Mouse (Mus musculus) forebrain, embryonic 15.5 days (tissue): ENCODE results near the gene Notch4. TPM values are rescaled to one million over a fixed set of nuclear protein-coding genes. Genes with fewer than 3 reads are reported as not detected.

ENCODE experiments used
- ATAC-seq: fragments of 200-750 bp; cut with Nextera tagmentation; replicated peaks from 2 replicates; pipeline ENCODE4 v1.8.0; 2017; ENCODE audit warnings: mild to moderate bottlenecking, moderate TSS enrichment, moderate library complexity
- H3K27ac ChIP-seq: fragments of 300-500 bp; sonication (generic); replicated peaks from 2 replicates; pipeline ENCODE4 v1.5.1; 2015; ENCODE audit warnings: mild to moderate bottlenecking, inconsistent platforms
- H3K27me3 ChIP-seq: fragments of 300-500 bp; sonication (generic); 2 replicates; pipeline ENCODE4 v1.6.1; 2015; ENCODE audit warnings: inconsistent platforms
- H3K36me3 ChIP-seq: fragments of 300-500 bp; sonication (generic); 2 replicates; pipeline ENCODE4 v1.6.1; 2015; ENCODE audit warnings: mild to moderate bottlenecking, inconsistent platforms
- H3K4me1 ChIP-seq: fragments of 300-500 bp; sonication (generic); 2 replicates; pipeline ENCODE4 v1.6.1; 2015; ENCODE audit warnings: inconsistent platforms
- H3K4me2 ChIP-seq: fragments of 300-500 bp; sonication (generic); replicated peaks from 2 replicates; pipeline ENCODE4 v1.6.1; 2015; ENCODE audit warnings: mild to moderate bottlenecking, inconsistent platforms
- H3K4me3 ChIP-seq: fragments of 300-500 bp; sonication (generic); 2 replicates; pipeline ENCODE4 v1.5.1; 2015; ENCODE audit warnings: mild to moderate bottlenecking, inconsistent platforms
- H3K9ac ChIP-seq: fragments of 300-500 bp; sonication (generic); replicated peaks from 2 replicates; pipeline ENCODE4 v1.6.1; 2015; ENCODE audit warnings: mild to moderate bottlenecking, inconsistent platforms
- H3K9me3 ChIP-seq: fragments of 300-500 bp; sonication (generic); 2 replicates; pipeline ENCODE4 v1.6.1; 2016; ENCODE audit warnings: inconsistent platforms
- WGBS: fragments of 180-500 bp; shearing (Covaris S2); methylation state at CpG from one replicate; pipeline ENCODE4 v1.1.7; 2015; ENCODE audit warnings: mixed read lengths; 5-methylcytosine and 5-hydroxymethylcytosine counted together
- polyA plus RNA-seq: library from polyadenylated mRNA; unstranded; fragments of >200 nt; fragmentation: Nextera tagmentation; extraction: Ambion mirVana; gene quantifications from 2 replicates; pipeline ENCODE4 v1.2.1, GENCODE M21; 2015

Gene Notch4
- polyA plus RNA-seq, 1 experiment from 2014 or later: 5.8 TPM

DNA sequence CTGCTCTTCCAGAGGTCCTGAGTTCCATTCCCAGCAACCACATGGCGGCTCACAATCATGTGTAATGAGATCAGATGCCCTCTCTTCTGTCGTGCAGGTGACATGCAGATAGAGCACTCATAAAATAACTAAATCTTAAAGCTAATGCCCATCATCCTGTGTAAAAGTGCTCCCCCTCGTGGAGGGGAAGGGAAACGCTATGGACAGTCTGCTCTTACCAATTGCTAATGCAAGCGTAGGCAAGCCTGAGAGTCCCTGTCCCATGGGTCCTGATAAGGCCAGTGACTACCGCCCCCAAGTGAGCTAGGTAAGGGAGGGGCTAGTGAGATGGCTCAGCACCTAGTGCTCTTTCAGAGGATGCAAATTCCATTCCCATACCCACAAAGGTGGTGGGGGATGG is 54.9 kb downstream of the Notch4 start:
- Histone ChIP-seq H3K4me2 (no peak overlapping the region), H3K27ac (no peak overlapping the region), H3K9me3 (no peaks in the 10 kb centered on the region), H3K27me3 (no peaks in the 10 kb centered on the region), H3K4me1 (no peaks in the 10 kb centered on the region), H3K36me3 (peaks cover 44% of the 10 kb centered on the region), H3K9ac (no peak overlapping the region), H3K4me3 (no peak overlapping the region)
- no peak for ATAC-seq
- 10% methylated on average over 6 of the region's 6 CpGs for WGBS

DNA sequence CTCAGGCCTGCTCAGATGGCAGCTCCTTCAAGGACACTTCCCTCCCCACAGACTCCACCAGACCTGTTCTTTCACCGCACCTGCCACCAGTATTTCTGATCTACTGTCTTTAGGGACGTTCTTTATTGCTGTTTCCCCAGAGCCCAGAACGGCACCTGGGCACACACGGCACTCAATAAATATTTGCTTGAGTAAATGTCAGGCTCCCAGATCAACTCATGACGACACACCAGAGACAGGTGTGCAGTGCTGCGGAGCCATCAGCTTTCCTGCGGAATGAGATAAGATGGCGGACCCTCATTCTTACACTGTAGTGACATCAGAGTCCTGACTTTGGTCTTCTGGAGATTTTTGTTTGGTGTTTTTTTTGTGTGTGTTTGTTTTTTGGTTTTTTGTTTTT is 56.9 kb downstream of the Notch4 start:
- over 99% methylated on average over 8 of the region's 8 CpGs for WGBS
- H3K36me3 ChIP-seq: peaks cover 35% of the 10 kb centered on the region

DNA sequence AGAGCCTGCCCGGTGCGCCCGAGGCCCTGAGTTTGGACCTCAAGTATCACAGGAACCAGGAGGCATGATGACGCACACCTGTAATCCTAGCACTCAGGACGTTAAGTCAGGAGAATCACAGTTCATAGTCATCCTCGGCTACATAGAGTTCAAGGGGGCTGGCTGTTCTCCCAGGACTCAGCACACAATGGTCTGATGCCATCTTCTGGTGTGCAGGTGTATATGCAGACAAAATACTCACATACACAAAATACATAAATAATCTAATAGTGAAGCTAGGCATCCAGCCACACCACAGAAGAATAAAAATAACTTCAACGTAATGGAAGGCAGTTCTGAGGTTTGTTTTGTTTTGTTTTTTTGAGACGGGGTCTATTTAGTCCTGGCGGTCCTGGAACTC is 59.1 kb downstream of the Notch4 start:
- no peaks in the 10 kb centered on the region for H3K27me3 ChIP-seq
- no peak overlapping the region for H3K4me2 ChIP-seq
- no peak overlapping the region for H3K4me3 ChIP-seq
- no peak overlapping the region for H3K27ac ChIP-seq
- WGBS: 87% methylated on average over 9 of the region's 9 CpGs
- no peak for ATAC-seq
- H3K9me3 ChIP-seq: no peaks in the 10 kb centered on the region
- no peak overlapping the region for H3K9ac ChIP-seq
- H3K4me1 ChIP-seq: peaks cover 18% of the 10 kb centered on the region
- H3K36me3 ChIP-seq: peaks cover 24% of the 10 kb centered on the region

More for the DNA sequence above, 56.9 kb downstream of the Notch4 start:
- Histone ChIP-seq H3K27ac (no peak overlapping the region), H3K27me3 (no peaks in the 10 kb centered on the region), H3K4me1 (peaks cover 4% of the 10 kb centered on the region), H3K4me2 (no peak overlapping the region), H3K9me3 (no peaks in the 10 kb centered on the region), H3K9ac (no peak overlapping the region), H3K4me3 (no peak overlapping the region)
- no peak for ATAC-seq

DNA sequence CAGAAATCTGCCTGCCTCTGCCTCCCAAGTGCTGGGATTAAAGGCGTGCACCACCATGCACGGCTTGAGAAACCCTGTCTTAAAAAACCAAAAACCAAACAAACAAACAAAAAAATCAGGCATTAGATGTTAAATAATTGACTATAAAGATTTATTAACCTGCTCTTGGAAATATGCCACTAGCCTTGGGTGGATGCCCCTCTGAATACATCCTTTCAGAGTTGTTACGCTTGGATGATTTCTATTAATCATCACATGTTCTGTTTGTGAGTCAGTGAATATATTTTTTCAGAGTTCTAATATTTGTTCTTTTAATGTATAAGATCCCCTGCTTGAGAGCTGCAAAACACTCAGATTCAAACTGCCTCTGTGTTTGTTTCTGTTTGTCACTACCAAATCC is 60.9 kb downstream of the Notch4 start:
- no peaks in the 10 kb centered on the region for H3K9me3 ChIP-seq
- peaks cover 23% of the 10 kb centered on the region for H3K36me3 ChIP-seq
- H3K4me3 ChIP-seq: no peak overlapping the region
- H3K27me3 ChIP-seq: peaks cover under 1% of the 10 kb centered on the region; the same call in 1 of the 2 replicates
- 98% methylated on average over 3 of the region's 3 CpGs for WGBS
- peaks cover 37% of the 10 kb centered on the region for H3K4me1 ChIP-seq
- H3K4me2 ChIP-seq: no peak overlapping the region
- ATAC-seq: no peak
- H3K27ac ChIP-seq: no peak overlapping the region
- H3K9ac ChIP-seq: no peak overlapping the region

DNA sequence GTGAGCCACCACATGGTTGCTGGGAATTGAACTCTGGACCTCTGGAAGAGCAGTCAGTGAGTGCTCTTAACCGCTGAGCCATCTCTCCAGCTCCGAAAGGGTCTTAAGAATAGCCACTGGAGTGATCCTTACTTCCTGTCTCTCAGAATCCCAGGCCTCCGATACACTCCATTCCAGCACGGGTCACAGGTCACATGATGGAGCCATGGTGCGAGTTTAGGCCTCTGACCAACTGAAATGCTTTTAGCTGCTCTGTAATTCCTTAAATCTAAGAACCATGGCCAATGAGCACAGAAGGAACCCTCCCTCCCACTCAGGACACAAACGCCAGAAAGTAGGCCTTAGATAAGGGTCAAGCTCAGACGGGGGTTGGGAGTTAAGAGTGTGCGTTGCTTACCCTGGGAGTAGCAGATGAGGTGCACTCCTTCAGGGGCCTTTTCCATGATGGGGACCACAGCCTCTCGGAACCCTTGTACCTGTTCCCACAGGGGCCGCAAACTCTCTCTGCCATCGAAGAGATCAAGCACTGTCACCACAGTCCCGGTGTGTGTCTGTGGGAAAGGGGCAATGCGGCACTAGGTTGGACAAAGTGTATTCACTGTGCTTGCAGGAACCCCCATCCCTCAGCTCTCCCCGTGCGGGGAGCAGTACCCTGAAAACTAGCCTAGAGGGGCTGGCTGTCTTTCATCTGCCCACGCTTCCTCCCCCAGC is 62.1 kb downstream of the Notch4 start:
- 49% methylated on average over 16 of the region's 16 CpGs for WGBS
- Histone ChIP-seq H3K4me1 (peaks cover 49% of the 10 kb centered on the region), H3K4me2 (peak overlapping the region; percentile 96), H3K4me3 (peak overlapping the region; percentile 69), H3K9me3 (no peaks in the 10 kb centered on the region), H3K27me3 (peaks cover 8% of the 10 kb centered on the region; the same call in 1 of the 2 replicates), H3K27ac (peak overlapping the region; percentile 87), H3K36me3 (peaks cover 16% of the 10 kb centered on the region), H3K9ac (peak overlapping the region; percentile 71)
- no peak for ATAC-seq

DNA sequence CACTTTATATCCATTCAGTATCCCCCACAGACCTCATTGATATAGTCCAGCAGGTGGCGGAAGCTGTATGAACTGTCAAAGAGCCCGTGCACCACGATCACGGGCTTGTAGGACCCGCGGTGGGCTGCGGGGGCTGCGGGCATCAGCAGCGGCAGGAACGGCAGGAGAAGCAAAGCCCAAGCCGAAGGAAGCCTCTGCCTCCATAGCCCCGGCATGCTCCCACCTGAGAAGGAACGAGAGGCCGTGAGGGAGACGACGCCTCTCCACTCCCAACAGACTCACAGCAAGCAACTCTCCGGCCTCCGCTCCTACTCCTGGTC is 62.7 kb downstream of the Notch4 start:
- H3K36me3 ChIP-seq: peaks cover 14% of the 10 kb centered on the region
- peak overlapping the region; percentile 96 for H3K4me2 ChIP-seq
- ATAC-seq: peak; percentile 15
- peak overlapping the region; percentile 71 for H3K9ac ChIP-seq
- peak overlapping the region; percentile 69 for H3K4me3 ChIP-seq
- no peaks in the 10 kb centered on the region for H3K9me3 ChIP-seq
- H3K4me1 ChIP-seq: peaks cover 54% of the 10 kb centered on the region
- peaks cover 13% of the 10 kb centered on the region for H3K27me3 ChIP-seq
- H3K27ac ChIP-seq: peak overlapping the region; percentile 87
- under 1% methylated on average over 18 of the region's 18 CpGs for WGBS

DNA sequence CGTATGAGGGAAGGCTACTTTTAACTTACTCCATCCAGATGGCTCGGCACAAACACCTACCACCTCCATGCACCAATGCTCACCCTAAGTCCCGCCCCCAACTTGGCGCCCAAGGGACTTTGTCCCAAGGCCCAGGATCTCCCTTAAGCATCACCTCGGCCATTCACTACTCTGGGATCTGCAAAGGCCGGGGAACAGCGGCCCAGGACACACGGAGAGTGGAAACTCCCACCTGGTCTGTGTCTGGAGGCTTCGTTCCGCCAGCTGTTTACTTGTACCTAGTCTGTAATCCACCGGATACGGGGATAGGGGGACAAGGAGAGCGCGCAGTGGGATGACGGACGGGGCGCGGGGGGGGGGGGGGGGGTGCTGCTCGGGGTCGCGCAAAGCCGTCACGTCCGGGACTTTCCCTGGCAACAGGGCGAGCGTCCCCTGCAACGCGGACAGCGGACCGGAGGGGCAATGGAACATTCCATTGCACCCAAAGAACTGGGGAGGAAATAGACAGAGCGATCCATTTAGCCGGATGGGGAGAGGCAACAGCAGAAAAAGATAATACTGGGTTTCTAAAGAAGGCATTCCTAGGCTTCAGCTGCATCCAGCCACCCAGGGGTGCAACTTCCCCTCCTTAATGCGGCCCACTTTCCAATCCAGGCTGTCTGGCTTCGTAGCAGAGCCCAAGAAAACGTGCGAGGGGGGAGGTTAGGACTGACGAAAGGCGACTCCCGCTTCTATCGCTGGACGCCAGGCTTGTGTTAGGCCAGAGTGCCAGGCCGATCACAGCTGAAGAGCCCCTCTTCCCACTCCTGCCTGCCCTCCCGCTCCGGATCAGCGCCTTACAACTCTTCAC is 63.2 kb downstream of the Notch4 start:
- WGBS: under 1% methylated on average over 45 of the region's 45 CpGs
- ATAC-seq: peak; percentile 70
- peak overlapping the region; percentile 69 for H3K4me3 ChIP-seq
- H3K9ac ChIP-seq: peak overlapping the region; percentile 71
- no peaks in the 10 kb centered on the region for H3K9me3 ChIP-seq
- peaks cover 8% of the 10 kb centered on the region for H3K36me3 ChIP-seq
- peak overlapping the region; percentile 96 for H3K4me2 ChIP-seq
- H3K27me3 ChIP-seq: peaks cover 17% of the 10 kb centered on the region
- H3K27ac ChIP-seq: peak overlapping the region; percentile 87
- peaks cover 60% of the 10 kb centered on the region for H3K4me1 ChIP-seq

DNA sequence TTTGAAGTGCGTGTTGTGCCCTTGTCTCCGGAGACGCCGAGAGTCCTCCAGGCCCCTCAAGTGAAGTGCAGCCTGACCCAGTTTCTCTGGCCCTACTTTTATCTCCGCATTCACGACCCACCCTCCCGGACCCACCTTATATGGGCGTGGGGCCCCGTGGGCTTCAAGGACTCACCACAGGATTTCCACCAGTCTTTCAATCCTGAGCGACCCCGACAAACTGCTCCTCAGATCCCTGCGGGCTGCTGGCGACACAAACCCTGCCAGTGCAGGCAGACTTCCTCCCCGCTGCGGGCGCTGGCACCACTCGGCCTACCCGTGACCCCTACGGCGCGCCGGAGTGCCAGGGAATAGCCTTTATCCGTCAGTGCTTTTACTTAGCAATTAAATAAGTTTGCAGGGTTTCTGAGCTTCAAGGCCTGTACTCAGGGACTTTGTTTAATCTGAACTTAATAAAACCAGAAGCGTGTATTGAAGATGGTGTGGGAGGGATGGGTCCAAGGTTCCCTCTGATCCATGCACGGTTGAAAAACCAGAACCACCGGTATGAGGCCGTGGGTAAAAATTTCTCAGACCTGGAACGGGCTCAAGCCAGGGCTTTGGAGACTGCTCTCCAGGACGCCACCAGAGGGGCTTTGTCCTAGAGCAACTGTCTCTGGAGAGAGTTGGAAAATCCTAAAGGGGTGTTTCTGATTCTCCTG is 64.0 kb downstream of the Notch4 start, which contains the start of gene Ppt2:
Gene Ppt2 (minus strand): TSS at position 568 of the 701 bp plus-strand sequence.
- Histone ChIP-seq H3K4me1 (peaks cover 62% of the 10 kb centered on the region), H3K9ac (peak within 1 kb of the TSS; percentile 71), H3K36me3 (0 out of 2 replicates have a peak, but pooled peaks cover under 1% of the 10 kb centered on the region), H3K4me3 (peak within 1 kb of the TSS; percentile 69), H3K9me3 (no peaks in the 10 kb centered on the region), H3K27ac (peak within 1 kb of the TSS; percentile 87), H3K27me3 (peaks cover 19% of the 10 kb centered on the region), H3K4me2 (peak within 1 kb of the TSS; percentile 96)
- WGBS: 6% methylated on average over 29 of the region's 29 CpGs
- ATAC-seq: peak; percentile 4; the same call in 1 of the 2 replicates

DNA sequence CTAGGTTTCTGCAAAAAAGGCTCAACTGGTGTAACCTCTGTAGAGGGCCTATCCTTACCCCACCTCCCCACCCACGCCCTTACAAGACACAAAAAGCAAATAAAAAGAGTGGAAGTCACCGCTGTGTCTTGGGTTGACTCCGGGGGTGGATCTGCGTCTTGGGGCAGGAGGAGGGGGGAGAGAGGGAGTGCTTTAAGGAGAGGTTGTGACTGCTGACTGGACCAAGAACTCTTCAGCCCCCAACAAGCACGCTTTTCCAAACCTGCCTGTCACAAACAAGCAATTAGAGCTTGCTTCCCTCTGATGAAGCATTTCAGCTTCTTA is 64.5 kb downstream of the Notch4 start:
- H3K4me1 ChIP-seq: peaks cover 62% of the 10 kb centered on the region
- peak overlapping the region; percentile 69 for H3K4me3 ChIP-seq
- H3K4me2 ChIP-seq: peak overlapping the region; percentile 96
- H3K27me3 ChIP-seq: peaks cover 19% of the 10 kb centered on the region
- 17% methylated on average over 5 of the region's 5 CpGs for WGBS
- no peaks in the 10 kb centered on the region for H3K9me3 ChIP-seq
- H3K36me3 ChIP-seq: no peaks in the 10 kb centered on the region
- ATAC-seq: no peak
- H3K9ac ChIP-seq: peak overlapping the region; percentile 71; the same call in 1 of the 2 replicates
- peak overlapping the region; percentile 87 for H3K27ac ChIP-seq

DNA sequence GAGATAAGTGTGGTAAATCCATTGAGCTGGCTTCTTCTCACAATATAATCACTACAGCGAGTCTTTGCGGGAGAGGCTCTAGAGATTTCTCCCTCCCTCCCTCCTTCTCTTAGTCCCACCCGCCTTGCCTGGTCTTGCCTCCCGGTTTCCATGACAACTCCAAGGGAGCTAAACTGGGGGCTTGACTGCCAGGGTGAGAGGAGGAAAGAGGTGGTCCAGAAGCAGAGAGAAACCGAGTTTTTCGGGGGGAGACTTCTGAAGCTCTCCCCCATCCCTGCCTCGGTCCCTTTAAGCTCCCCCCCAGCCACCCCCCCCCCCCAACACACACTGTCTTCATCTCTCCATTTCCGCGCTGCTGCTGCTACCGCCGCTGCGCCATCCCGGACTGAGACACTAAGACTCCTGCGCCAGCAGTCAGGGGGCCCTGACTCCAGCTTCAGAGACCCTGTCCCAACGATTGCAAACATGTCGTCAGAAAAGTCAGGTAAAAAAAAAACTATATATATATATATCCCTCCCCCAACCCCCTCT is 65.2 kb downstream of the Notch4 start, which contains the start of gene Prrt1:
Gene Prrt1 (plus strand): TSS at position 313 of the 531 bp plus-strand sequence.
- H3K4me1 ChIP-seq: peaks cover 62% of the 10 kb centered on the region
- H3K36me3 ChIP-seq: no peaks in the 10 kb centered on the region
- peak within 1 kb of the TSS; percentile 87 for H3K27ac ChIP-seq
- peak; percentile 38; the same call in 1 of the 2 replicates for ATAC-seq
- peak within 1 kb of the TSS; percentile 69 for H3K4me3 ChIP-seq
- peak within 1 kb of the TSS; percentile 71 for H3K9ac ChIP-seq
- H3K9me3 ChIP-seq: no peaks in the 10 kb centered on the region
- peaks cover 19% of the 10 kb centered on the region for H3K27me3 ChIP-seq
- H3K4me2 ChIP-seq: peak within 1 kb of the TSS; percentile 96
- 1% methylated on average over 16 of the region's 16 CpGs for WGBS

DNA sequence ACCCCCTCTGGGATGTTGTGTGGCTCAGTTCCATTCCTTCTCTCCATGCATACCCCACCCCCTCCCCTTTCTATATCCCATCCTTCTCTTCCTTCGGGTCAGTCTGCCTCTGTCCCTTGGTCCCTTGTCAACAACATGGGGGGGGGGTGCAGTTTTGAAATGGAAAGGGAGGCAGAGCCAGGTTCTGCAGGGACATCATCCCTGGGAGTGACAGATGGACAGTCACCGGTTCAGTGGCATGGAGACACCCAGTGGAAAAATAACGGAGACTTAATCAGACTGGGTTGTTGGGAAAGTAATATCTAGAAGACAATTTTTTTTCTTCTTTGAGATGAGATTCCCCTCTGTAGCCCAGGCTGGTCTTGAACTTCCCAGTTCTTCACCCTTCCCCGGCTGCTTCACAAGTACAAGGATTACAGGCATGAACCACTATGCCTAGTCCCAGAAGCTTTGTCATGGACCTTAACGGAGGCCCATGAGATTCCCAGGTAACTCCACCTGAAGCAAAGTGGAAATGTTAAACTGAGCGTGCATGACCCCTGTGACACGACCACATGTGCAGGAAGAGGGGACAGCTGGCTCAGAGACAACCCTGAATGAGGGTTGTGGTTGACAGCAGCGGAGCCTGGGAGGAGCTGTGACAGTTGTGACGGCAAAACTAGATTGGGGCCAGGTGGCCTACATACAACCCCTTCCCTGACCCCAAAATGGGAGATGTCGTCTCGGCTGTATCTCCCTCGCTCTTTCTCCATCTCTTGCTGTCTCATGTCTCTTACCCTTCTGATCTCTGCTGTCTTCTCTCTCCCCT is 65.9 kb downstream of the Notch4 start:
- peak overlapping the region; percentile 69 for H3K4me3 ChIP-seq
- H3K9me3 ChIP-seq: no peaks in the 10 kb centered on the region
- peaks cover 62% of the 10 kb centered on the region for H3K4me1 ChIP-seq
- no peaks in the 10 kb centered on the region for H3K36me3 ChIP-seq
- no peak overlapping the region for H3K27ac ChIP-seq
- no peak for ATAC-seq
- 23% methylated on average over 12 of the region's 12 CpGs for WGBS
- H3K9ac ChIP-seq: peak overlapping the region; percentile 38
- H3K4me2 ChIP-seq: peak overlapping the region; percentile 96
- peaks cover 19% of the 10 kb centered on the region for H3K27me3 ChIP-seq
